In the genomic region with DNA sequence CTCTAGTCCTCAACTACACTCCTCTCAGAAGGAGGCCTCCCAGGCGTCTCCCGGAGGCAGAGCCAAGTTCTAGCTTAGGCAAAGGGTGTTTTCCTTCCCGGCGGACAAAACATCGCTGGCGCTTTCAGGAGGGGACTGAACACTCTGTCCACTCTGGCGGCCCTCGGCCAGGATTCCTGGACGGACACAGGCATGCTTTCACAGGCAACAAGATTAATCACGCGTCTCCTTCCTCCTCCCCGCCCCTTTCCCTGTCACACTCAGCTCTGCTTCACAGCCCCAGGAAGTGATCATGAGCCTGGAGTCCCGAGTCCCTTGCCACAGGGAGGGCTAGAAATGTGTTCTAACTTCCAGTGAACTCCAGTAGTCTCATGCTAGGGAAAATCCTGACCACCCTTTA, we compare ENCODE assay signal across 8 mouse cellular contexts.
DNase-seq lines count a peak whose midpoint lies in the region; ATAC-seq and TF ChIP-seq lines count a peak whose summit lies in the region.

No protein-coding gene starts in this region.

- no peak overlapping the region for H3K4me2 ChIP-seq in intestine, embryonic 16.5 days (ENCODE audit: low read depth, low read length)

- peak overlapping the region; percentile 13; the same call in 1 of the 2 replicates for H3K9ac ChIP-seq in heart, adult 2 months (ENCODE audit: low read depth, low read length)
- peak overlapping the region; percentile 46 for H3K9ac ChIP-seq in intestine, embryonic 16.5 days (ENCODE audit: low read depth, low read length)

- no peak overlapping the region for H3K4me3 ChIP-seq in heart, adult 2 months
- H3K4me3 ChIP-seq in intestine, embryonic 16.5 days (ENCODE audit: low read length), result no peak overlapping the region
- 0 out of 2 replicates have a peak overlapping the region, but pooled peaks have one; percentile 1 for H3K4me3 ChIP-seq in limb, embryonic 10.5 days
- H3K4me3 ChIP-seq in olfactory bulb, adult 2 months (ENCODE audit: insufficient read depth, low read depth, low read length), result no peak overlapping the region

- peak; percentile 59 for TF ChIP-seq POLR2A in heart, adult 2 months (IDR thresholded peaks at IDR 0.05; ENCODE audit: insufficient read depth, low read depth, low read length)
- no peak for TF ChIP-seq POLR2A in olfactory bulb, adult 2 months (IDR thresholded peaks at IDR 0.05; ENCODE audit: insufficient read depth, low read depth, low read length)

- WGBS in heart, adult 2 months, result 4% methylated on average over 13 of the region's 13 CpGs
- WGBS in intestine, embryonic 16.5 days, result 14% methylated on average over 13 of the region's 13 CpGs
- 29% methylated on average over 13 of the region's 13 CpGs for WGBS in limb, embryonic 10.5 days
- WGBS in olfactory bulb, adult 2 months, result 36% methylated on average over 13 of the region's 13 CpGs

- peak; percentile 58 for DNase-seq in left cerebral cortex, adult 11 months (ENCODE audit: low spot score)
- DNase-seq in left cerebral cortex, postnatal 4 days, result no peak
- peak; percentile 69 for DNase-seq in embryo, embryonic 10 days (ENCODE audit: low spot score)
- DNase-seq in heart, adult 2 months, result peak; percentile 89 to 93
- DNase-seq in limb, embryonic 10.5 days (ENCODE audit: low spot score), result peak; percentile 64
- peak; percentile 48 for DNase-seq in yolk sac, embryonic 10.5 days (ENCODE audit: low spot score)

- H3K27ac ChIP-seq in heart, adult 2 months, result peak overlapping the region; percentile 73
- peak overlapping the region; percentile 71 for H3K27ac ChIP-seq in intestine, embryonic 16.5 days (ENCODE audit: low read length)
- H3K27ac ChIP-seq in limb, embryonic 10.5 days, result peak overlapping the region; percentile 95
- 0 out of 2 replicates have a peak overlapping the region, but pooled peaks have one; percentile 20 for H3K27ac ChIP-seq in olfactory bulb, adult 2 months (ENCODE audit: insufficient read depth, low read depth, low read length)

- peaks cover 23% of the 10 kb centered on the region for H3K4me1 ChIP-seq in heart, adult 2 months (ENCODE audit: control insufficient read depth, insufficient read depth, low read length)
- H3K4me1 ChIP-seq in intestine, embryonic 16.5 days (ENCODE audit: control insufficient read depth, insufficient read depth, low read length), result peaks cover 56% of the 10 kb centered on the region
- peaks cover 85% of the 10 kb centered on the region for H3K4me1 ChIP-seq in limb, embryonic 10.5 days
- peaks cover 22% of the 10 kb centered on the region for H3K4me1 ChIP-seq in olfactory bulb, adult 2 months (ENCODE audit: control insufficient read depth, insufficient read depth, low read length)

- intact Hi-C loops in left cerebral cortex, postnatal 4 days (cut with DNase I), result no loop called here
- intact Hi-C loops in heart, adult 2 months (cut with DNase I), result loop anchor here (1.0 to 2.0 kb wide), 2 partner anchors 47 to 64 kb away; no protein-coding TSS in a partner anchor

- peak; percentile 22 for ATAC-seq in intestine, embryonic 16.5 days

- no peaks in the 10 kb centered on the region for H3K79me2 ChIP-seq in heart, adult 2 months (replicated peaks; ENCODE audit: control insufficient read depth, insufficient read depth, low read length)

- H3K9me3 ChIP-seq in intestine, embryonic 16.5 days (ENCODE audit: control insufficient read depth, low read length), result no peaks in the 10 kb centered on the region
- no peaks in the 10 kb centered on the region for H3K9me3 ChIP-seq in limb, embryonic 10.5 days (replicated peaks)

- no peak for TF ChIP-seq CTCF in heart, adult 2 months (IDR thresholded peaks at IDR 0.05)
- no peak for TF ChIP-seq CTCF in olfactory bulb, adult 2 months (IDR thresholded peaks at IDR 0.05; ENCODE audit: insufficient read depth, low read depth, low read length)

- H3K27me3 ChIP-seq in heart, adult 2 months (ENCODE audit: control insufficient read depth, insufficient read depth, low read length), result no peaks in the 10 kb centered on the region
- H3K27me3 ChIP-seq in intestine, embryonic 16.5 days (replicated peaks; ENCODE audit: control insufficient read depth, insufficient read depth, low read length), result no peaks in the 10 kb centered on the region
- H3K27me3 ChIP-seq in limb, embryonic 10.5 days (ENCODE audit: low read depth, poor library complexity, severe bottlenecking), result no peaks in the 10 kb centered on the region

- peak; percentile 99 for TF ChIP-seq EP300 in heart, adult 2 months (IDR thresholded peaks at IDR 0.05; ENCODE audit: insufficient read depth, low read depth, low read length)

- no peaks in the 10 kb centered on the region for H3K36me3 ChIP-seq in heart, adult 2 months (ENCODE audit: control insufficient read depth, insufficient read depth, low read length)
- no peaks in the 10 kb centered on the region for H3K36me3 ChIP-seq in intestine, embryonic 16.5 days (ENCODE audit: control insufficient read depth, insufficient read depth, low read length)
- H3K36me3 ChIP-seq in limb, embryonic 10.5 days, result no peaks in the 10 kb centered on the region

Comparison
In these comparisons a context has a peak if more than half of its experiments do, and no peak if none do; other contexts are left out.
1. H3K27ac ChIP-seq: peak in every context shown above with its lines; median percentile 95 in limb, embryonic 10.5 days; 73 in heart, adult 2 months; 71 in intestine, embryonic 16.5 days; 20 in olfactory bulb, adult 2 months.